In the genomic region with DNA sequence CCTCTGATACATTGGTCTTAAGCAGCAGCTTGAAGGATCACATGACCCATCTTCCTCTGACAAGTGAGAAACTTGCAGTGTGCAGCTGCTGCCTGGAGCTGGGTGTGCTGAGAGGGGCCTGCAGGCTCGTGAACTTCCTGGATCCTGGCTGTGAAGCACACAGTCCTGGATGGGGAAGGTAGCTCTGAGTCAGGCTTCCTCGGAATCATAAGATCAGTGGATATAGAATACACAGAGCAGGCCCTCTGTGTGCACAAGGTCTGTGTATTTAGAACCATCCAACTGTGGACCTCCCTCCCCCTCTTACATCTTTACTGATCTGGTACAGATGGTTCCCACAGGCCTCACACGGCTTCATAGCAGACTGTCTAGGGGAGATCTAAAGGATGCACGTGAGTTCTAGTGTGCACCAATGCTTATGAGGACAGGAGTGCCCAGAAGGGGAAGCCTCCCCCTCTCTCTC, we compare ENCODE assay signal across 8 mouse cellular contexts.
A peak's percentile ranks its signal among the peaks of the same experiment; 100 is the strongest.
DNase-seq lines count a peak whose midpoint lies in the region; ATAC-seq and TF ChIP-seq lines count a peak whose summit lies in the region.

No protein-coding gene starts in this region.

- H3K27me3 ChIP-seq in kidney, postnatal 0 days (ENCODE audit: insufficient read depth, low read length) = no peaks in the 10 kb centered on the region
- no peaks in the 10 kb centered on the region for H3K27me3 ChIP-seq in embryonic facial prominence, embryonic 13.5 days
- H3K27me3 ChIP-seq in limb, embryonic 10.5 days (ENCODE audit: low read depth, poor library complexity, severe bottlenecking) = 0 out of 2 replicates have a peak, but pooled peaks cover 8% of the 10 kb centered on the region
- H3K27me3 ChIP-seq in stomach, embryonic 15.5 days (replicated peaks) = no peaks in the 10 kb centered on the region

- H3K4me2 ChIP-seq in kidney, postnatal 0 days (ENCODE audit: low read length) = no peak overlapping the region
- H3K4me2 ChIP-seq in embryonic facial prominence, embryonic 13.5 days = no peak overlapping the region
- H3K4me2 ChIP-seq in stomach, embryonic 15.5 days = no peak overlapping the region

- no peak for TF ChIP-seq CTCF in kidney, postnatal 0 days (IDR thresholded peaks at IDR 0.05; ENCODE audit: low read depth)

- H3K36me3 ChIP-seq in kidney, postnatal 0 days (ENCODE audit: insufficient read depth, low read length) = no peaks in the 10 kb centered on the region
- no peaks in the 10 kb centered on the region for H3K36me3 ChIP-seq in embryonic facial prominence, embryonic 13.5 days
- no peaks in the 10 kb centered on the region for H3K36me3 ChIP-seq in limb, embryonic 10.5 days
- H3K36me3 ChIP-seq in stomach, embryonic 15.5 days = no peaks in the 10 kb centered on the region

- H3K4me3 ChIP-seq in kidney, postnatal 0 days (replicated peaks; ENCODE audit: low read depth, low read length) = no peak overlapping the region
- no peak overlapping the region for H3K4me3 ChIP-seq in embryonic facial prominence, embryonic 13.5 days
- H3K4me3 ChIP-seq in limb, embryonic 10.5 days = no peak overlapping the region
- no peak overlapping the region for H3K4me3 ChIP-seq in stomach, embryonic 15.5 days (replicated peaks)

- H3K27ac ChIP-seq in kidney, postnatal 0 days = no peak overlapping the region
- H3K27ac ChIP-seq in embryonic facial prominence, embryonic 13.5 days = peak overlapping the region; percentile 23
- peak overlapping the region; percentile 57 for H3K27ac ChIP-seq in limb, embryonic 10.5 days
- H3K27ac ChIP-seq in stomach, embryonic 15.5 days = peak overlapping the region; percentile 70

- no peak; the same call in 1 of the 2 replicates for ATAC-seq in kidney, postnatal 0 days (replicated peaks; ENCODE audit: low FRiP score, low read depth)
- 0 out of 2 replicates have a peak, but pooled peaks have one; percentile 53 for ATAC-seq in embryonic facial prominence, embryonic 13.5 days (ENCODE audit: insufficient number of reproducible peaks, insufficient read depth, low FRiP score, low TSS enrichment, low read depth)
- peak; percentile 74; the same call in 1 of the 2 replicates for ATAC-seq in stomach, embryonic 15.5 days (ENCODE audit: insufficient read depth, low FRiP score, low read depth)

- H3K4me1 ChIP-seq in kidney, postnatal 0 days (replicated peaks; ENCODE audit: insufficient read depth, low read length) = no peaks in the 10 kb centered on the region
- peaks cover 14% of the 10 kb centered on the region for H3K4me1 ChIP-seq in embryonic facial prominence, embryonic 13.5 days
- peaks cover 28% of the 10 kb centered on the region for H3K4me1 ChIP-seq in limb, embryonic 10.5 days
- 0 out of 2 replicates have a peak, but pooled peaks cover 3% of the 10 kb centered on the region for H3K4me1 ChIP-seq in stomach, embryonic 15.5 days

- DNase-seq in kidney, postnatal 0 days (ENCODE audit: low spot score) = peak; percentile 50
- DNase-seq in kidney, adult 11 months = no peak
- DNase-seq in limb, embryonic 10.5 days (ENCODE audit: low spot score) = no peak
- DNase-seq in testis, postnatal 10 days (ENCODE audit: low spot score) = no peak
- DNase-seq in ovary, postnatal 36 days (ENCODE audit: low spot score) = no peak
- DNase-seq in lung, postnatal 14 days = no peak

- H3K9ac ChIP-seq in kidney, postnatal 0 days (ENCODE audit: low read depth, low read length) = no peak overlapping the region
- H3K9ac ChIP-seq in embryonic facial prominence, embryonic 13.5 days = 0 out of 2 replicates have a peak overlapping the region, but pooled peaks have one; percentile 44
- no peak overlapping the region for H3K9ac ChIP-seq in stomach, embryonic 15.5 days

- WGBS in kidney, postnatal 0 days = 12% methylated on average over 4 of the region's 4 CpGs
- WGBS in embryonic facial prominence, embryonic 13.5 days = 8% methylated on average over 4 of the region's 4 CpGs
- 29% methylated on average over 4 of the region's 4 CpGs for WGBS in limb, embryonic 10.5 days
- 8% methylated on average over 4 of the region's 4 CpGs for WGBS in stomach, embryonic 15.5 days

- H3K9me3 ChIP-seq in kidney, postnatal 0 days (replicated peaks; ENCODE audit: low read length) = no peaks in the 10 kb centered on the region
- no peaks in the 10 kb centered on the region for H3K9me3 ChIP-seq in embryonic facial prominence, embryonic 13.5 days
- no peaks in the 10 kb centered on the region for H3K9me3 ChIP-seq in limb, embryonic 10.5 days (replicated peaks)
- no peaks in the 10 kb centered on the region for H3K9me3 ChIP-seq in stomach, embryonic 15.5 days
